ENCODE assay signal across 9 mouse cellular contexts in the genomic region with DNA sequence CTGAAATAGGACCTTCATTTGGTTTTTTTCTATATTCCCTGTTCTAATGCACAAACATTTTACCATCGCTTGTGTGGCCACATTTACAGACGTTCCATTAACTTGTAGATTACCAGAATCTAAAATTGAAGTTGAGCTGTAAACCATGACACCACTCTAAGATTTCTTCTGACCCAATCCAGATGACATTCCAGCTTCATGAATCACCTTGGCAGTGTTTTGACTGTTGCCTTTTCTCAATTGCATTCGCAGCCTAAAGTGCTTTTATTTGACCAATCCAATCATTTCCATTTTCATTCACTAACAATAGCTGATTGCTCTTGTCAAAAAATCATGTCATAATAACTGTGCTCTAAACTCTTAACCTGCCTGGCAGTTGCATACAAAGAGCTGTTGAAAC.
"Had no signal": no experiment of that assay in that cellular context is flagged by ENCODE, and none has a peak within 500 bp of the region (broad histone marks: within the 10 kb centered on the region; RNA-seq: fewer than 3 reads in every experiment).

No protein-coding gene starts in this region.

- DNase-seq: kidney, postnatal 10 days; kidney, postnatal 4 days; left cerebral cortex, postnatal 4 days; lung, adult 2 months; retina, postnatal 1 day; right cerebral cortex, postnatal 4 days; spleen, adult 18-20 months; thymus, adult 18-20 months; thymus, postnatal 14 days had no signal
